Mouse (Mus musculus) olfactory bulb, adult 2 months (tissue): Measurements from ENCODE around the gene Methig1.

Source experiments
- CTCF ChIP-seq: fragments of 200-500 bp; IDR thresholded peaks from 2 replicates; pipeline ENCODE4 v1.5.1; 2012; ENCODE audit warnings: low read depth, mild to moderate bottlenecking, low read length, moderate library complexity; ENCODE audit not compliant: insufficient read depth
- POLR2A ChIP-seq: fragments of 200-500 bp; IDR thresholded peaks from 2 replicates; pipeline ENCODE4 v1.6.1; 2012; ENCODE audit warnings: mild to moderate bottlenecking, low read depth, low read length, moderate library complexity; ENCODE audit not compliant: insufficient read depth

DNA sequence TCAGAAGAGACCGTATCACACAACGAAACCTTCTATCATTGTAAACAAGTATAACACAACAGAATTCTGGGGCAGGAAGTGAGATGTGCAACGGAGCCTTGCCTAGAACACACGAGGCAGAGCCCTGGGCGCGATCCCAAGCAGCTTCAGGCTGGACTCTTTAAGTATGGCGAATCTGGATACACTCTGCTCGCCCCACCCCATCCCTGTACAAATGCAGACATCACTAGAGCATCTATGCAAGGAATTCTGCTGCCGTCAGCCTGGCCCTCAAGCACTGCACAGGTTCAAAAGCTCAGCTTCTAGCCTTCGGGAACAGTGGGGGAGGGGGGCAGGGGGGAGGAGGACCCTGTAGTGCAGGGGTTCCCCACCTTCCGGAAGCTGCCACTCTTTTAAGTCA lies 40.1 kb downstream of the Methig1 start:
- no peak for TF ChIP-seq POLR2A
- TF ChIP-seq CTCF = no peak
